Mouse (Mus musculus) stomach, postnatal 0 days (tissue): ENCODE results near the gene 1700017D01Rik. TPM values are rescaled to one million over a fixed set of nuclear protein-coding genes. Genes with fewer than 3 reads are reported as not detected.
"Not testable (repeated sequence)": the region's sequence is repeated elsewhere in the genome, so short reads cannot be mapped to it uniquely, and the experiment has no call there.

ENCODE experiments used
- ATAC-seq: fragments of 200-750 bp; cut with Nextera tagmentation; 2 replicates; pipeline ENCODE4 v1.8.0; 2017; ENCODE audit not compliant: low FRiP score, low TSS enrichment
- DNase-seq: peaks from one replicate; pipeline ENCODE4 v3.0.0-alpha.2; 2016; ENCODE audit warnings: low spot score
- H3K27ac ChIP-seq: fragments of 300-500 bp; sonication (generic); replicated peaks from 2 replicates; pipeline ENCODE4 v1.5.1; 2014; ENCODE audit warnings: mild to moderate bottlenecking, control low read depth
- H3K27me3 ChIP-seq: fragments of 300-500 bp; sonication (generic); 2 replicates; pipeline ENCODE4 v1.6.1; 2014; ENCODE audit warnings: low read length; ENCODE audit not compliant: control insufficient read depth, insufficient read depth
- H3K36me3 ChIP-seq: fragments of 300-500 bp; sonication (generic); 2 replicates; pipeline ENCODE4 v1.6.1; 2014; ENCODE audit warnings: low read length, mixed read lengths; ENCODE audit not compliant: control insufficient read depth, insufficient read depth
- H3K4me1 ChIP-seq: fragments of 300-500 bp; sonication (generic); replicated peaks from 2 replicates; pipeline ENCODE4 v1.6.1; 2014; ENCODE audit warnings: antibody characterized with exemption; ENCODE audit not compliant: control insufficient read depth, insufficient read depth
- H3K4me2 ChIP-seq: fragments of 300-500 bp; sonication (generic); replicated peaks from 2 replicates; pipeline ENCODE4 v1.6.1; 2014; ENCODE audit warnings: low read depth, mild to moderate bottlenecking, control low read depth, moderate library complexity
- H3K4me3 ChIP-seq: fragments of 300-500 bp; sonication (generic); 2 replicates; pipeline ENCODE4 v1.5.1; 2014; ENCODE audit warnings: low read depth, low read length, control low read depth
- H3K9ac ChIP-seq: fragments of 300-500 bp; sonication (generic); 2 replicates; pipeline ENCODE4 v1.6.1; 2014; ENCODE audit warnings: mild to moderate bottlenecking, low read length, control low read depth, mixed read lengths
- H3K9me3 ChIP-seq: fragments of 300-500 bp; sonication (generic); 2 replicates; pipeline ENCODE4 v1.6.1; 2016; ENCODE audit warnings: low read length; ENCODE audit not compliant: control insufficient read depth
- CTCF ChIP-seq: IDR thresholded peaks from 2 replicates; pipeline ENCODE4 v1.5.1; 2016; ENCODE audit warnings: antibody characterized with exemption, low read depth, mild to moderate bottlenecking, moderate library complexity
- EP300 ChIP-seq: optimal IDR thresholded peaks from 2 replicates; pipeline ENCODE3; 2016; ENCODE audit warnings: antibody characterized with exemption
- WGBS: fragments of 180-500 bp; shearing (Covaris S2); extraction: QIAGEN DNeasy Blood & Tissue Kit; methylation state at CpG from one replicate; pipeline ENCODE4 v1.1.7; 2014; 5-methylcytosine and 5-hydroxymethylcytosine counted together
- polyA plus RNA-seq: library from polyadenylated mRNA; unstranded; fragments of >200 nt; fragmentation: Nextera tagmentation; extraction: Ambion mirVana; gene quantifications from 2 replicates; pipeline ENCODE4 v1.2.1, GENCODE M21; 2015

1700017D01Rik gene
- polyA plus RNA-seq, 1 experiment from 2014 or later: not detected

- TF ChIP-seq EP300 (no peak), CTCF (no peak)
- Histone ChIP-seq H3K27ac (no peak overlapping the region), H3K9ac (no peak overlapping the region), H3K9me3 (no peaks in the 10 kb centered on the region), H3K4me3 (no peak overlapping the region), H3K27me3 (no peaks in the 10 kb centered on the region), H3K4me2 (no peak overlapping the region), H3K4me1 (no peaks in the 10 kb centered on the region), H3K36me3 (no peaks in the 10 kb centered on the region)
- no peak for DNase-seq
- no peak for ATAC-seq
- WGBS: 81% methylated on average over 1 of the region's 1 CpGs
These were observed 974 bp downstream of the 1700017D01Rik start for GRCm38 (mm10) chr19:11129702-11130101.

GRCm38 (mm10) chr19:11121016-11121420 is 9.7 kb downstream of the 1700017D01Rik start:
- peak overlapping the region; percentile 43 for H3K4me2 ChIP-seq
- not testable (repeated sequence) for H3K36me3 ChIP-seq, H3K9me3 ChIP-seq, H3K4me1 ChIP-seq, H3K27me3 ChIP-seq, H3K27ac ChIP-seq
- WGBS: 2% methylated on average over 8 of the region's 38 CpGs
- DNase-seq: peak; percentile 52
- peak overlapping the region; percentile 47; the same call in 1 of the 2 replicates for H3K9ac ChIP-seq
- peak overlapping the region; percentile 39 for H3K4me3 ChIP-seq
- ATAC-seq: peak; percentile 99

- TF ChIP-seq EP300 (no peak), CTCF (no peak)
- no peaks in the 10 kb centered on the region for H3K9me3 ChIP-seq
- WGBS: 83% methylated on average over 2 of the region's 2 CpGs
- H3K4me2 ChIP-seq: no peak overlapping the region
- no peak overlapping the region for H3K27ac ChIP-seq
- DNase-seq: no peak
- no peak overlapping the region for H3K9ac ChIP-seq
- H3K27me3 ChIP-seq: no peaks in the 10 kb centered on the region
- ATAC-seq: no peak
- H3K36me3 ChIP-seq: no peaks in the 10 kb centered on the region
- no peak overlapping the region for H3K4me3 ChIP-seq
- H3K4me1 ChIP-seq: no peaks in the 10 kb centered on the region
These were observed 11.3 kb downstream of the 1700017D01Rik start for GRCm38 (mm10) chr19:11119338-11119737.

GRCm38 (mm10) chr19:11107746-11108145 is 22.9 kb downstream of the 1700017D01Rik start:
- no peak overlapping the region for H3K9ac ChIP-seq
- H3K36me3 ChIP-seq: no peaks in the 10 kb centered on the region
- H3K4me2 ChIP-seq: no peak overlapping the region
- no peaks in the 10 kb centered on the region for H3K27me3 ChIP-seq
- H3K9me3 ChIP-seq: no peaks in the 10 kb centered on the region
- H3K4me3 ChIP-seq: no peak overlapping the region
- 29% methylated on average over 3 of the region's 3 CpGs for WGBS
- no peak for TF ChIP-seq EP300
- no peak for TF ChIP-seq CTCF
- H3K27ac ChIP-seq: no peak overlapping the region
- ATAC-seq: peak; percentile 53
- no peak for DNase-seq
- H3K4me1 ChIP-seq: no peaks in the 10 kb centered on the region

DNA sequence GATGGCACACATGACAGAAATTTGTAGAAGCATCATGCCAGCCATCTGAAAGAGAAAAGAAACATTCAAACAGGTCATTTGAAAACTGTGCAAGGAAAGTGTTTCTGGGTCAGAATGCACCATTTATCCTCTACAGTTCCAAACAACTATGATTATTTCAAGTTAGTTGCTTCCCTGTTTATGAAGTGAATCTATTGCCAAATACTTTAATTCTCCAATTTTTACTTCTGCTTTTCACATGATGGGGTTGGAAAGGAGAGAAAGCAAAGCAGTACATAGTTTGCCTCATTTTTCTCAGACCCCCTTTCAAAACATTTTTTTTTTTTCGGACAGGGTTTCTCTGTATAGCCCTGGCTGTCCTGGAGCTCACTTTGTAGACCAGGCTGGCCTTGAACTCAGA is 28.8 kb downstream of the 1700017D01Rik start:
- 83% methylated on average over 1 of the region's 1 CpGs for WGBS
- TF ChIP-seq EP300: no peak
- no peak for TF ChIP-seq CTCF
- Histone ChIP-seq H3K4me1 (no peaks in the 10 kb centered on the region), H3K4me3 (no peak overlapping the region), H3K9me3 (no peaks in the 10 kb centered on the region), H3K27ac (no peak overlapping the region), H3K9ac (no peak overlapping the region), H3K36me3 (no peaks in the 10 kb centered on the region), H3K27me3 (no peaks in the 10 kb centered on the region), H3K4me2 (no peak overlapping the region)
- ATAC-seq (no peak), DNase-seq (no peak)

DNA sequence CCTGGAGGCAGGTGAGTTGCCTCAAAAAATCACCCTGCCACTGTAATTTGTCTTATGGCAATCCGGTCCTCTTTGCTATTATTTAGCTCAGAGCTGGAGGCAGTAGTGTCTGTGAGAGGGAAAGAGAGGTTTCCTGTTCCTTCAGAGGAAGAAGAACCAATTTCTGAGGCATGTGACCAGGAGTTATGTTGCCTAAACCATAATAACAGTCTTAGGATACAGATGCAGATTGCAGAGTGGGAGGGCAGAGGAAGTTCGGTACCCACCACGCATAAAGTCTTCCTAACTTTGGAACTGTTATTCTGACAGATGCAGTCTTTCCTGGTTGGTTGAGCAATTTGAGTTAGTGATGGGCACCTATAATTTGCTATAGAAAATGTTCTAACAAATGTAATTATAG is 32.3 kb downstream of the 1700017D01Rik start:
- Histone ChIP-seq H3K9me3 (no peaks in the 10 kb centered on the region), H3K36me3 (no peaks in the 10 kb centered on the region), H3K9ac (no peak overlapping the region), H3K4me3 (no peak overlapping the region), H3K27me3 (no peaks in the 10 kb centered on the region), H3K27ac (no peak overlapping the region), H3K4me1 (no peaks in the 10 kb centered on the region), H3K4me2 (no peak overlapping the region)
- no peak for ATAC-seq
- DNase-seq: no peak
- no peak for TF ChIP-seq EP300
- no peak for TF ChIP-seq CTCF
- 73% methylated on average over 3 of the region's 3 CpGs for WGBS

- H3K4me1 ChIP-seq, H3K9me3 ChIP-seq, H3K36me3 ChIP-seq, H3K27me3 ChIP-seq, H3K27ac ChIP-seq: not testable (repeated sequence)
- Histone ChIP-seq H3K9ac (peak overlapping the region; percentile 27; the same call in 1 of the 2 replicates), H3K4me3 (peak overlapping the region; percentile 31), H3K4me2 (peak overlapping the region; percentile 54)
- peak; percentile 38; the same call in 1 of the 2 replicates for ATAC-seq
- DNase-seq: peak; percentile 40
- WGBS: 3% methylated on average over 50 of the region's 50 CpGs
These were observed 38.5 kb downstream of the 1700017D01Rik start for GRCm38 (mm10) chr19:11092131-11092530.
